Mouse (Mus musculus): ENCODE measurements around the gene Cabcoco1.

Cabcoco1 gene

DNA sequence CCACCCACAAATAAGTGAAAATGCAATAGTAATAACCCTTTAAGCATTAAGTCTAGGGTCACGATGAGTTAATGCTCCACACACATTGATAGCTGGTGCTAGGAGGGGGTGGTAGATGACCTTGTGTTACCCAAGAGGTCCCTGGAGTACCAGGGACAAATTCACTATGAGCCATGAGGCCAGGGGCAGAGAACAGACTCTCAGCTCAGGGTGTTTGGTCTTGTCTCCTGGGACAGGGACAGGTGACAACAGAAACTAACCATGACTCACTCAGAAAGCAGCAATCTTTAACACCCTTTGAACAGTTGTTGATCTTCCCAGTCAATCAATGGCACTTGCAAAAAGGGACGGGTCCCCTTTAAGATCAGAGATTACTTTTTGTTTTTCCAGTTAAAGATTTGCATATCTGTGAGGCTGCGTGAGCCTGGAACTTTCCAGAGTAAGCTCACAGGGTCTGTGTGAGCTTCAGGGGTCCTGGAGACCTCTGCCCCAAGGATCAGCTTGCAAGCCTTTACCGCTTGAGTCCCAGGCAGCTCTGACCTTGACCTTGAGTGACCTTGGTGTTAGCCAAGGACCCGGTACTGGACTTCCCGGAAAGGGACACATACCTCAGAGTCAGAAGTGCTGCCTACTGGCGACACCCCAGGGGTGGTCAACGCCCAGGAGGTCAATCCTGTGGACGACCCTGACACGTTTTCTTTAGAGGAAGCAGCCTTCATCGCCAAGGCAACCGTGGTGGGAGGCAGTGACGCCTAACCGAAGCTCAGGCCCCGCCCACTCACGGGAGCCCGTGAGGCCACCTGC lies at the start of gene Cabcoco1:
Gene Cabcoco1 (minus strand): TSS at position 758 of the 804 bp plus-strand sequence.
- DNase-seq (ENCODE audit: low read depth) = no peak

DNA sequence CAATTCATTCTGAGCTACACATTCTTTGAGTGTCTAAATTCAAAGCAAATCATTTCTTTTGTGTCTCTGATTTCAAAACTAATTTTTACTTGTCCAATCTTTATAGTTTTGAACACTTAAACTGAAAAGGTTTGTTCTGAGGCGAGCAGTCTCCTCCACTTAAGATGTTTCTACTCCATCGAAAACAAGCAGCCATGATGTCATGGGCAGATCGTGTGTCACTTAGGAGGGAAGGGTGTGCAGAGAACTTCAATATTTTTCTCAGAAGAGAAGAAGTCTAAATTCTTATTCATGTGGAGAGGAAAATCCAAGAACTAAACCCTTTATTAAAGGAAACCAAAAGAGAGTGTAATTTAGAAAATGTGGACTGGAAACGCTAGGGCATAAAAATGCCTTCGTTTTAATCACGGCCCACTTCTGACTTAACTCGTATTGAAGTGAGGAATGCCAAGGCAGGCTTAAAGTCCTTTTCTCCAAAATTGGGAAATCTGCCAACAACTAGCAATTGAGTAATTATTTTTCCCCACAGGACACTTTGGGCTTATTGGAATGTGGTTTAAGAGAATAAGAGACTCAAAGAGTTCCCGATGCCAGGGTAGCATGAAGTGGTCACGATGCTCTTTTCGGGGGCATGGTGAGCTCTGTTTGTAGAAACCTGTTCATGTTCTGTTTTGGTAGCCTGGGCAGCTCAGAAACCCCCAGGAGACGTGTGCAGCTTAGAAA lies 48.0 kb upstream of the Cabcoco1 start:
- no peak for DNase-seq (ENCODE audit: low read depth)

- DNase-seq (ENCODE audit: low read depth) = peak; percentile 83
Measured at GRCm38 (mm10) chr10:68587416-68588040, 45.8 kb upstream of the Cabcoco1 start.

DNA sequence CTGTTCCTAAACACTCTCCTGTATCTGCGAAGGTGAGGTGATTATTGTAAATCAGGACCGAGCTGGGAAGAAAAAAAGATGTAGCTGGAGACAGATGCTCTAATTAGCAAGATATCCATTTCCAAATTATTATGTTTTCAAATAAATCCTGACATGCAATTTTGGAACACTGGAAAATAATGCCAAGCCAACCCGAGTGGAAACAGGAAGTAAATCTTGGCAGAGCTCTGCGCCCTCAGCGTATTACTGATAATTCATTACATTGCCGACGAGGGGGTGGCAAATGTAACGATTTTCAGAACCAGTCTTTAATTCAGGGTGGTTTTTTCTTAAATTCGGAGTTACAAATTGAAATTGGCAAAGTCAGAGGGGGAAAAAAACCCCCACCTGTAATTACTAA lies 35.6 kb upstream of the Cabcoco1 start:
- DNase-seq (ENCODE audit: low read depth) = no peak

DNA sequence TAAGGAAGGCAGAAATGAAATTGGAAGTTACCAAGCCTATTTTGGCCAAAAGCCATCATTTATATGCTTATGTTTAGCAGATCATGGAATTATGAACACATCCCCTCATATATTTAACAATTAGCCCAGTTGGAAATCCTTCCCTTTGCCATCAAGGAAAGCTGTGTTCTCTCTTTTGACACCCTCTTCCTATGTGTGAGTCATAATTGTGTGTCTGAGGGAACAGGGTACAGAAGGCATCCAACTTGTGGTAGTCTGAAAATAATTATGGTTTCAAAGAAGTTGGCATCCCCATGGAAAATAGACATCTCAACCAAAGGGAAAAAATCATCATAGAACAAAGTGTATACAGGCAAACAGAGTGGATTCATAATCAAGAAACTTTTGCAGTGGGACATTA lies 26.5 kb upstream of the Cabcoco1 start:
- no peak for DNase-seq (ENCODE audit: low read depth)

- DNase-seq (ENCODE audit: low read depth) = no peak
Measured at GRCm38 (mm10) chr10:68562344-68562743, 20.6 kb upstream of the Cabcoco1 start.

DNA sequence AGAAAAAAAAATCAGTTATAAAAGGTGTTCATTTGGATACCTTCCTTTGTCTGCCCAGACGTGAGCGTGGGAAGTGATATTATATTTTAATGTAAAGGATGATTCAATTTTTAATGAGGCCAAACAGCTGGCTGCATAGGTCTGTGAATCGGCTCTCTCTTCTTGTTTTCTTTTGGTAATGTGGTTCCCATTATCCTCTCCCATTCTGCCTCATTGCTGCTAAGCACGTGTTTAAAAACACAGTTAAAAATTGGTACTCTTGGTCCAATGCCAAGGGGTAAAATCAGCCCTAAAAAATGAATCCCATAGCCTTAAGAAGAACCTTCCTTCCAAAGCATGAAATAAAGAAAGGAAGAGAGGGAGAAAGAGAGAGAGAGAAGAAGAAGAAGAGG lies 17.1 kb upstream of the Cabcoco1 start:
- DNase-seq (ENCODE audit: low read depth) = peak; percentile 88

GRCm38 (mm10) chr10:68558105-68558827 lies 16.6 kb upstream of the Cabcoco1 start:
- DNase-seq (ENCODE audit: low read depth) = peak; percentile 98

- no peak for DNase-seq (ENCODE audit: low read depth)
Measured at GRCm38 (mm10) chr10:68553677-68554076, 12.0 kb upstream of the Cabcoco1 start.

DNA sequence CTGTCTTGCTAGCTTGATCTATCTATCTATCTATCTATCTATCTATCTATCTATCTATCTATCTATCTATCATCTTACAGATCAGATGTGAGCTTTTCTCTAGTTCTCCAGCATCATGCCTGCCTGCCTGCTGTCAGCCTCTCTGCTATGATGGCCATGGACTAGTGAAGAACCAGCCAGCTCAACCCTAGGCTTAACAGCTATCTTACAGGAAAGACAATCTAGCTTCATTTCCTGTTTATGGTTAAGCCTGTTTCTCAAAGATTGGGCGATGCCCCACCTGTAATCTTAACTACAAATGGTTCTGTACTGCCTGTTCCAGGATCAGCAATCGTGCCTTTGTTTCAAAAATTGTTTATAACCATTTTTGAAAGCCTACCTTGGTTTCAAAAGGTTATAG lies 10.9 kb upstream of the Cabcoco1 start:
- DNase-seq (ENCODE audit: low read depth) = no peak

GRCm38 (mm10) chr10:68551316-68551715 lies 9.6 kb upstream of the Cabcoco1 start:
- no peak for DNase-seq (ENCODE audit: low read depth)

DNA sequence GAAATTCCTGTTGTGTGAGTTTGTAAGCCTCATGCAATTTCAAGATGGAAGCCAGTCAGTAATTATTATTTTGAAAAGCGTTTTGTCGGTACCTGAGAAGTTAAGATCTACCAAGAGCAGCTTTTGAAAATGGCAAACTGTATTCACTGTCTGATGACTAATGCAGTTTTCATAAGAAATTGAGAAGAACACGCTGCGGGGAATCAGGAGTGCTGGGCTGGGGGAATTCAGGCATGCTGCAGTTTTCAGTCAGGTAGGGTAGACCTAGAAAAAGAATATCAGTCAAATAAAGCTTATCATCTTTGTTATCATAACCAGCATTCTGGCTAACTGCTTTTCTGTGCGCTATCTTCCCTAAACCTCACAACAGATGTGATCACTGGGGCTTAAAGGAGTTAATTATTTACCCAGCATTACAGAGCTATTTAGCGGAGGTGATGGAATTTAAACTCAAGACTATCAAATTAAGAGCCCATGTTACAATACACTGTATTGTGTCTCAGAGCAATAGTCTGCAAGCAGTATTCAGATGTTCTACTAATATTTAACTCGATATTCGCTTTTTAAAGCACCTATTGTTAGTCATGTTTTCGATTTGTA lies 9.1 kb upstream of the Cabcoco1 start:
- DNase-seq (ENCODE audit: low read depth) = no peak

DNA sequence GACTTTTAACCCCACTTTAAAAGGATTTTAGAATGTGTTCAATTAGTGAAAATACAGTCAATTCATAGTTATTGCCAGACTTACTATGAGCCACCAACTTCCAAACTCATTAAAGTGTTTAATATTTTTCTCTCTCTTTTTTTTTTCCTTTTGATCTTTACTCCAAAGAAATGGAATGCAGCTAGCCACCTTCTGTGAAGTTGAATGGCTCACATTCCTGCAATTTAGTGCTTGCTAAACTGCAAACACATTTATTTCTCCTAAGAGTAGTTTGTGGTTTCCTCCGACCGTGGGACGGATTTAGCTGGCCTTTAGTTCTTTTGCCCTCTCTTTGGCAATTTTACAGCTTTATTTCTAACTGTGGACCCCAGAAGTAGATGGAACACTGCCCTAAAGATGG lies 1.4 kb upstream of the Cabcoco1 start:
- DNase-seq (ENCODE audit: low read depth) = no peak

DNA sequence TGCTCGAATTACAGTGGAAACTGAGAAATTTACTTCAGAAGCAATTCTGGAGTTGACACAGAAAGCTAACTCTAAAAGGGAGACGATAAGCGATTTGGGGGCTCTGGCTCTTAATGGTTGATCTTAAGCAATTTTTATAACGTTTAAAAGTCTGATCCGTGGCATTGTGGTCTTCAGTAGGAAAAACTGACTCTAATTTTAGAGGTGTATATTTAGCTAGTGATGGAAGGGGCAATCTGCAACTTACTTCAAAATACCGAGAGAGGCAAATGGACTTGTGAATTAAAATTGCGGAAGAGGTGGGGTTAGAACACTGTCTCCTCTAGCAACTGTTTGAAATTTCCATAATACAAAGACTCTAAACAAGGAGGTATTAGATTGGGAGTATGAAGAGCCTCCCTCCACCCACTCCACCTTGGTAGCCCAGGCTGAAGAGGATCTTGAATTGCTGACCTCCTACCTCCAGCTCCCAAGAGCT lies 286 bp upstream of the Cabcoco1 start:
- no peak for DNase-seq (ENCODE audit: low read depth)

DNA sequence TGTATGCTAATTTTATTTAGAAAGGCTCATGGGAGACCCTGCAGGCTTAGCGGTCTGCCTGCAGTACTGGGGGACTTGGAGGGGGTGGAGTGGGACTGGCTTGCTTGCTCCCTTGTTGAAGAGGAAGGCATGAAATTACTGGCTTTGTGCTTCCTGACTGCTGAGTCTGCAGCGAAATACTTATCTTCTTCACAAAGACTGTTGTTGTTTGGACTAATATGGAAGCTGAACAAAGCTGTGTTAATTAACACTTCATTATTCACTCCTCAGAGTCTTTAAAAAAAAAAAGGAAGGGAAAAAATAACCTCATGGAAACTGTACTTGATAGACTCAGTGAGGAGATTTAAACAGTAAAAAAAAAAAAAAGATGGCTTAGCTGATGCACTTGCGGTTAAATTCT lies 1.1 kb downstream of the Cabcoco1 start:
- no peak for DNase-seq (ENCODE audit: low read depth)

GRCm38 (mm10) chr10:68537261-68537950 lies 4.3 kb downstream of the Cabcoco1 start:
- peak; percentile 57 for DNase-seq (ENCODE audit: low read depth)

- DNase-seq (ENCODE audit: low read depth) = no peak
Measured at GRCm38 (mm10) chr10:68529364-68530049, 12.2 kb downstream of the Cabcoco1 start.

GRCm38 (mm10) chr10:68528958-68529357 lies 12.7 kb downstream of the Cabcoco1 start:
- no peak for DNase-seq (ENCODE audit: low read depth)

DNA sequence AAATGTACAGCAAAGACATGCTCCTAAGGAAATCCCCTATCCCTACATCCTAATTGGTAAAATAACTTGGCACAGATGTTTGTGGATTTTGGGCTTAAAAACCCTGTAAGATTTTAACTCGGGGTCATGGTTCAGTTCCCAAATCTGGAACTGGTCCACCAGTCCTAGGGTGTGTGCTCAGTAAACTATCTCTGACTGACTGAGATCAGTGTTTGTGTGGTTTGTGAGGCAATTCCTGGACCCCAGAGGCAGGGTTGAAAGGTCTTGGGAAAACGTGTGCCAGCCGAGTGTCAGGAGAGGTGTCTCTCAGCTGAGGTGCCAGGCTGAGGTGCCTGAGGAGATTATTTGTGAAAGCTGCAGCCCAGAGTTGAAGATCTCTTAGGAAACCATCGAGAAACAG lies 19.6 kb downstream of the Cabcoco1 start:
- peak; percentile 42 for DNase-seq (ENCODE audit: low read depth)

- peak; percentile 31 for DNase-seq (ENCODE audit: low read depth)
Measured at GRCm38 (mm10) chr10:68512433-68513019, 29.2 kb downstream of the Cabcoco1 start.

Data from NIH3T3 (cell line).